Mouse (Mus musculus) v-Abl transformed pro-B cells (cell line): Measurements from ENCODE around the gene Obscn.

Experiments
- in situ Hi-C, 2 experiments: fragments of 400-800 bp; cut with MboI; formaldehyde crosslinking; loops; one replicate each; pipeline ENCODE4 v1.15.1; 2025; ENCODE audit not compliant: unreplicated experiment in 2 of 2

The Obscn gene

GRCm38 (mm10) chr11:58990141-58990540 lies 146.1 kb downstream of the Obscn start:
- in situ Hi-C loops: no loop called here

DNA sequence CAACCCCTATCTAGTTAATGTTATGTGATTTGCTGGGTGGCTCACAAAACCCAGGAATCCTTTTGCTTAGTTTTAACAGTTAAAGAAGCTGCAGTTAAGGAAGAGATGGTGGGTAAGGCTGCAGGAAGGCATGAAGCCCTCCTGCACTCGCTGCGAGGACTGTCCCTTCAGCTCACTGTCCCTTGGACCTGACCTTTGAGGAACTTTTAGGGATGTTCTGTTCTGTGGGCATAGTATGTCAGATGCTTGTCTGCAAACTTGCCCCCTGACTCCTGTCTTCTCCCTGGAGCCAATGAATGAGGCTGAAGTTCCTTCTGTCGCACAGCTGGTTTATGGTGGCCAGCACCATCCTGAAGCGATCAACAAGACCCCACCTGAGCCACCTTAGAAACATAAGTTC lies 147.0 kb downstream of the Obscn start:
- in situ Hi-C loops: no loop called here

DNA sequence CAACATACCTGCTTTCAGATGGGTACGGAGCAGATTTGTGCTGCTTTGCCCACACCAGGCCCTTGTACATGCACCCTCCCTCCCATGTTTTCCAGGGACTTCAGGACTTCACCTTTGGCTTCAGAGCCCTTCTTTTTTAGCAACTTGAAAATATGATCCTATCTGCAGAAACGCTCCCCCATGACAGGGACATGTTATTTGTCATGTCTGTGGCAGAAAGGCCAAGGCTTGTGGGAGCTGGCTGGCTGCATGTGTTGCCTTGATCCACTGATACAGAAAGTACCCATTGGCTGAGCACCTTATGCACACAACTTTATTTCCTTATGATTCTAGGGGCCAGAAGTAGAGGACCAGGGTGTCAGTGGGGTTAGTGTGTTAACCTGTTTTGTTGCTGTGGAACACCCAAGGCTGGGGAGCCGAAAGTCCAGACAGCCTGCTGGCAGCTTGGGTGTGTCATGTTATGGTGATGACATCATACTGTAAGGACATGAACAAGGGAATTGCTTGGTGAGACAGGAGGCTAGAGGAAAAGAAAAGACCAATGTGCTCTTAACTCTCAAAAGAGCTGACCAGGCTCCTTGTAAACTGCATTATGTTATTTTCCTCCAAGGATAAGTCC lies 150.8 kb downstream of the Obscn start:
- in situ Hi-C loops: no loop called here

GRCm38 (mm10) chr11:58984657-58985056 lies 151.5 kb downstream of the Obscn start:
- in situ Hi-C loops: no loop called here

DNA sequence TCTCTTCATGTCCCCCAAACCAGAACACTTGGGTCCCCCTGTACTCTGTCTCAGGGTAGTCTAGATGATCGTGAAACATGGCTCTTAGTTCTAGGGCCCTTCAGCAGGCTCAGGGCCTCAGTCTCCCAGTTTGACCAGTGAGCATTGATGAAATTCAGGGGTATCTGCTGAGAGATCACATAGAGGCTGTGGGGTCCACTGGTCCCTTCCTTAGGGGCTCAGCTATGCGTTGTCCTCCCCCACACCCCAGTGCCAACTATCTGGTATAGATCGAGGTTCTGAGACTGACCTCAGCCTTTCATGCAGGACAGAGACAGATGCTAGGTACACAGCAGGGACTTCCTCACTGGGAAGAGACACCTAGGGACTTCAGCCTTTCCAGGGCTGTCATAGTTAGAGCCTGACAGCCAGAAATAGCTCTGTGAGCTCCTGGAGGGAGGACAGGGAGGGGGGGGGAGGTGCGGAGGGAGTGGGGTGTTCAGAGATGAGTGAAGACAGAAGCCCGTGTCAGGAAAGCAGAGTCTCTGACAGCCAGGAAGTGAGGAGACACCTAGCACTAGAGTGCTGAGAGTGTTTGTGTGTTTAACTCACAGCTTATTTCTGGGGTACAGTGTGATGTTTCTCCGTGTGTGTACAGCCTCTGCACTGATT lies 152.4 kb downstream of the Obscn start:
- in situ Hi-C loops: no loop called here

DNA sequence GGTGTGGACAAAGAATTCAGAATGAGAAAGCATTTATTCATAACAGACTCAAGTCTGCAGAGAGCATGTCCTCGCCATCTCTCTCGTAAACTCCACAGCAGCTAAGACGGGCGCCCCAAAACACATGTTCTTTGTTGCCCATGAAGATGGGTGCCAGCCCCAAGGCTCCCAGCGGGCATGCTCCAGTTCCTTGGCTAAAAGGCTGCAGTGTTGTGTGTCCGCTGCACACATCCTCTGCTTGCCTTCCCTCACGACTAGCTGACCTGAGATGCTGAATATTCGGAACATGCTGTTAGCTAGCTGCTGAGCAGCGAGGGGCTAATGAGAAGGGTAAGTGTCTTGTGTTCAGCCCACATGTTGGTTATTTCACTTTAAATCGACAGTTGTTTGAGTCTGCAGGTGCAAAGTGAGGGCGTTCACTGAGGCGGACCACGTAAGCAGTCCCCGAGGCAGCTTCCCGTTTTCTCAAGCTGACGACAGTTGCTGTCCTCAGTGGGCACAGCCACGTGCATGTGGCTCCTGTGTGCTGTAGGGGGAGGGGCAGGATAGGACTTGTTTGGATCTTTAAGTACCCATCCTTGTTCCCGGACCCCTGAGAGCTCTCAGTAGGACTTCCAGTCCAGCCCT lies 153.6 kb downstream of the Obscn start:
- in situ Hi-C loops: no loop called here

DNA sequence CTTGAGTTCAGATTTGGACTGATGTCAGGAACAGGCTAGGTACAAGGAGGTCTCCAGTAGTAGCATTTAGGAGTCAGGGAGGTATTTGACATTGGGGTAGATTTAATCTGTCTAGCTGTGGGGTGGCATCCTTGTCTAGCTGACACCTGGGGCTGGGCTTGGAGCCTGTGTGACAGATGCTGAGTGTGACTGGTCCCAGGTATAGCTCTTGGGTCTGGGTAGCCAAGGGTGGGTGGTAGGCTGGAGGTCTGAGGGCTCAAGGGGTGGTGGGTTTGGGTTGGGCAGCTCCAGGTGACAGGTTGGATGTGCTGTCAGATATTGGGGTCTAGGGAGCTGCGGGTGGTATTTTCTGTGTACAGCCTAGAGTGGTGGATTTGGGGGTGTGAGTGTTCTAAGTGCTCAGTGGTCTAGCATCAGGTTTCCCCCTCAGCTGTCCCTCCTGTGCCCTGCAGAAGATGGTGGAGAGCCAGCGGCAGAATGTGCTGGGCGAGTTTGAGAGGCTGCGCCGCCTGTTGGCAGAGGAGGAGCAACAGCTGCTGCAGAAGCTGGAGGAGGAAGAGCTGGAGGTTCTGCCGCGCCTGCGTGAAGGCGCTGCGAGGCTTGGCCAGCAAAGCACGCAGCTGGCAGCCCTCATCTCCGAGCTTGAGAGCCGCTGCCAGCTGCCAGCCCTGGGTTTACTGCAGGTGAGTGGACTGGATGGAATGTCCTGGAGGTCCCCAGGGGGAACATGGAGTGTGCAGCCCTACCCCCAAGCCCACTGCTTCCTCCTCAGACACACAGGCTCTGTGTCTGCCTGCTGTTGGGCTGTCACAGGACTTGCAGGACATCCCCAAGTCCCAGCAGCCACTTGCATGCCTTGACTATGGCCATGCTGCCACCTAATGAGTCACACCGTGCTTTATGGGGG lies 154.4 kb downstream of the Obscn start:
- in situ Hi-C loops: no loop called here

- in situ Hi-C loops: no loop called here
Observed at GRCm38 (mm10) chr11:58980381-58980990, 155.7 kb downstream of the Obscn start.

DNA sequence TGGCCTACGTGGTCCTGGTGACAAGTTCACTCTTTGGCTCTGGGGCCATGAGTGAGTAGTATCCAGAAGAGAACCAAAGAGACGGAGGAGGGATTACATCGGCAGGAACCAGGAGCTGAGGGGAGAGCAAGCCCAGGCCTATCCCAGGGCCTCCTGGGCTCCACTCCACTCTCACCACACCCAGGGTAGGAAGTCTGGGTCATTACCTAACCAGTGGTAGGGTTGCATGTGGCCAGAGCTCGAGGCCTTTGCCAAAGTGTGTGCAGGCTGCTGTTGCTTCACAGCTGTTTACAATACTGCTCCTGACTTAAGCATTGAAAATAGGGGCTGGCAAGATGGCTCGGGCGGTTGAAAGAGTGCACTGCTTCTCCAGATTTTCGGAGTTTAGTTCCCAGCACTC lies 156.5 kb downstream of the Obscn start:
- in situ Hi-C loops: no loop called here

- in situ Hi-C loops: no loop called here
Observed at GRCm38 (mm10) chr11:58979183-58979582, 157.0 kb downstream of the Obscn start.

DNA sequence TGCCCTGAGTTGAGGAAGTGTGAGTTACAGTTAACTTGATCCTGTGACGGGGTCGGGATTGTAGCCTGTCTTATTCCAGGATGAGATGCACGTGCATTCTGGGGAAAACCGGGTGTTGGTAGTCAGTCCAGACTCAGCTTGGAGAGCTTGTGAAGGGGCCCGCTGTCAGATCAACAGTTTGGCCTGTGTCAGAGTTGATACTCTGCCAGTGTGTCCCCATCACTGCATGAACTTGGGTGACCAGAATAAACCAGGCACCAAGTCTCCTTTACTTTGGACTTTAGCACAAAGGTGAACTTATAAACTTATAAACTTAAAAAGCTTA lies 157.5 kb downstream of the Obscn start:
- in situ Hi-C loops: no loop called here

DNA sequence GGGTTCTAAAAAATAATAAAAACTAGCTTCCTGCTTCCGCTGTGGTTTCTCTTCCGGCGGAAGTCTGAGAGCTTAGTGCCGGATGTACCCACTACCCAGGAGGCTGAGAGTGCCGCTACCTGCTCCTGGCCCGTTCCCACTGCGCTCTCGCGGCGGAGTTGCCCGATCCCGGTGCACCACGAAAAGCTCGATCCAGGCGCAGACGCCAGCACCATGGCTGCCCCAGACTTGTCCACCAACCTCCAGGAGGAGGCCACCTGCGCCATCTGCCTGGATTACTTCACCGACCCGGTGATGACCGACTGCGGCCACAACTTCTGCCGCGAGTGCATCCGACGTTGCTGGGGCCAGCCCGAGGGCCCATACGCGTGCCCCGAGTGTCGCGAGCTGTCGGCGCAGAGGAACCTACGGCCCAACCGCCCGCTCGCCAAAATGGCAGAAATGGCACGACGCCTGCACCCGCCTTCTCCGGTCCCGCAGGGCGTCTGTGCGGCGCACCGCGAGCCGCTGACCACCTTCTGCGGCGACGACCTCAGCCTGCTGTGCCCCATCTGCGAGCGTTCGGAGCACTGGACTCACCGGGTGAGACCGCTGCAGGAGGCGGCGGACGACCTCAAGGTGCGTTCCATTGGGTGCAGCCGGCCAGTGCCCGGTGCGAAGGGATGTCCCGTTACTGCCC lies 158.0 kb downstream of the Obscn start, which contains the start of gene Trim11:
Trim11 (plus strand) TSS at position 67 of the 679 bp plus-strand sequence.
- in situ Hi-C loops: no loop called here

GRCm38 (mm10) chr11:58977607-58978026 lies 158.6 kb downstream of the Obscn start:
- in situ Hi-C loops: no loop called here

DNA sequence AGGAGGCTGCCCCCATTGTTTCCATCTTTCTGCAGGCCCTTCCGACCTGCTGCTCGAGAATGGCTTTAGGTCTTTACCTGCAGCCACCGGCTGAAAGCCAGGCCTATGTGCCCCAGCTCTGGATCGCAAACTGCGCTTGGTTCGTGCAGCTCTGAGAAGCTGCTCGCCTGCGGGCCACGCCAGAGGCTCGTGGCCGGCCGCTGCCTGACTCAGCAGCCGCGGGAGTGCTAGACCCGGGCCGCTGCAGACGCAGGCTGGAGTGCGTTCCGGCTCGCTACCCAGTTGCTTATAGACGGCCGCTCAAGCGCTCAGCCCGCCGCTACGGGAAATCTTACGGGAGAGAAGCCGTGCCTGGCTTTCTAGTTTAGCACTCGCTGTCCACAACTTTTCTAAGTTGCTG lies 159.1 kb downstream of the Obscn start:
- in situ Hi-C loops: no loop called here

- in situ Hi-C loops: loop anchor here (25.0 kb wide), 2 partner anchors 513 to 662 kb away; partner anchors contain the start of gene Zfp692 (in 1 of the 2)
Observed at GRCm38 (mm10) chr11:58974414-58974813, 161.8 kb downstream of the Obscn start.

- in situ Hi-C loops: loop anchor here (25.0 kb wide), 2 partner anchors 516 to 659 kb away; partner anchors contain the start of gene Zfp692 (in 1 of the 2)
Observed at GRCm38 (mm10) chr11:58971796-58972195, 164.4 kb downstream of the Obscn start.

DNA sequence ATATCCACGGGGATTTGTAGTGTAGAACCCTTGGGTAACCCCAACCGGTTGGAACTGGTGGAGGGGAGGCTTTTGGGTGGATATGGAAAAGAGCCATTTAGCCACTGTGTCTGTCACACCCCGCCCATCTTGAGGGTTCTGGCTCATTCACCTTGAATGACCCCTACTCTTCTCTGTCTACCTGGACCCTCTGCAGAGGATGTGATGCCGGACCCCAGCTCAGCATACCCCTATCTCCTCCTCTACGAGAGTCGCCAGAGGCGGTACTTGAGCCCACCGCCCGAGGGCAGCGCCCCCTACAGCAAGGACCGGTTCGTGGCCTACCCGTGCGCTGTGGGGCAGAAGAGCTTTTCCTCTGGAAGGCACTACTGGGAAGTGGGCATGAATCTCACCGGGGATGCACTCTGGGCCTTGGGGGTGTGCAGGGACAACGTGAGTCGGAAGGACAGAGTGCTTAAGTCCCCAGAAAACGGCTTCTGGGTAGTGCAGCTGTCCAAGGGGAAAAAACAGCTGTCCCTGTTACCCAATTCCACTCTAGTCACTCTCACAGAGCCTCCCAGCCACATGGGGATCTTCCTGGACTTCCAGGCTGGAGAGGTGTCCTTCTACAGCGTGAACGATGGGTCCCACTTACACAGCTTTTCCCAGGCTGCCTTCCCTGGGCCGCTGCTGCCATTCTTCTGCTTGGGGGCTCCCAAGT lies 165.2 kb downstream of the Obscn start:
- in situ Hi-C loops: loop anchor here (25.0 kb wide), 2 partner anchors 516 to 659 kb away; partner anchors contain the start of gene Zfp692 (in 1 of the 2)

DNA sequence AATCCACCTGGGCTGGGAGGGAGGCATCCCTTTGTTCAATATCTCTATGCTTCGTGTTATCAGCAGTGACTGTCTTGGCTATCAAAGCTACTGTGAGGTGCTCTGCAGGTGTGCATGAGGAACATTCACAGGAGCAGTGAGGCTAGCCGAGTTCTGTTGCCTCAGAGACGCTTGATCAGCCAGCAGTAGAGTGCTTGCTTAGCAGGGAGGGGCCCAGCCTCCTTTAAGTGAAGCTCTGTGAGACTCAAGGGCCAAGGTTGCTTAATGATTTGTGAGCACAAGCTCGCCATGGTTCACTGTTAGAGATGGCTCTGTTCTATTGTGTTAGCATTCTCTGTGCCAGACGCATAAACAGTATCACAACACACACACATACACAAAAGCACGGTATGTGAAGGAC lies 166.5 kb downstream of the Obscn start:
- in situ Hi-C loops: loop anchor here (5.0 to 25.0 kb wide), 9 partner anchors 45 to 657 kb away; partner anchors contain the start of genes Gjc2 (in 2 of the 2) and Zfp692 (in 1 of the 2)

GRCm38 (mm10) chr11:58969027-58969426 lies 167.2 kb downstream of the Obscn start:
- in situ Hi-C loops: loop anchor here (5.0 to 25.0 kb wide), 9 partner anchors 46 to 657 kb away; partner anchors contain the start of genes Gjc2 (in 2 of the 2) and Zfp692 (in 1 of the 2)
